11 mouse cellular contexts compared by ENCODE assay signal in genomic region chr12:49974591-49975323, GRCm38 (mm10).
A peak's percentile ranks its signal among the peaks of the same experiment; 100 is the strongest.
DNase-seq lines count a peak whose midpoint lies in the region; ATAC-seq and TF ChIP-seq lines count a peak whose summit lies in the region.
"Had no signal": no experiment of that assay in that cellular context is flagged by ENCODE, and none has a peak within 500 bp of the region (broad histone marks: within the 10 kb centered on the region; RNA-seq: fewer than 3 reads in every experiment).

No protein-coding gene starts in this region.

- no peak for TF ChIP-seq CTCF in intestine, postnatal 0 days (IDR thresholded peaks at IDR 0.05; ENCODE audit: low read depth)

- H3K36me3 ChIP-seq in heart, embryonic 12.5 days = no peaks in the 10 kb centered on the region
- no peaks in the 10 kb centered on the region for H3K36me3 ChIP-seq in hindbrain, embryonic 13.5 days
- no peaks in the 10 kb centered on the region for H3K36me3 ChIP-seq in intestine, postnatal 0 days (ENCODE audit: control insufficient read depth, insufficient read depth)
- H3K36me3 ChIP-seq in limb, embryonic 10.5 days = no peaks in the 10 kb centered on the region
- H3K36me3 ChIP-seq: embryonic facial prominence, embryonic 15.5 days had no signal

- DNase-seq in heart, postnatal 4 days = peak; percentile 24
- peak; percentile 7 for DNase-seq in 3134 (ENCODE audit: extremely low read depth, insufficient read length, low spot score)
- peak; percentile 77 for DNase-seq in adipocyte (ENCODE audit: low spot score)
- no peak for DNase-seq in layer of hippocampus, adult 9-10 months (ENCODE audit: low spot score)
- no peak for DNase-seq in limb, embryonic 10.5 days (ENCODE audit: low spot score)
- DNase-seq: gastrocnemius, postnatal 36 days; thymus, adult 2 months had no signal

- H3K27me3 ChIP-seq in heart, embryonic 12.5 days (replicated peaks) = no peaks in the 10 kb centered on the region
- peaks cover 20% of the 10 kb centered on the region for H3K27me3 ChIP-seq in hindbrain, embryonic 13.5 days
- H3K27me3 ChIP-seq in intestine, postnatal 0 days (replicated peaks; ENCODE audit: control insufficient read depth, insufficient read depth, low read length) = no peaks in the 10 kb centered on the region
- H3K27me3 ChIP-seq in limb, embryonic 10.5 days (ENCODE audit: low read depth, poor library complexity, severe bottlenecking) = no peaks in the 10 kb centered on the region
- H3K27me3 ChIP-seq: embryonic facial prominence, embryonic 15.5 days had no signal

- no peak overlapping the region for H3K4me2 ChIP-seq in heart, embryonic 12.5 days
- no peak overlapping the region for H3K4me2 ChIP-seq in hindbrain, embryonic 13.5 days
- no peak overlapping the region for H3K4me2 ChIP-seq in intestine, postnatal 0 days (replicated peaks; ENCODE audit: low read depth)
- H3K4me2 ChIP-seq: embryonic facial prominence, embryonic 15.5 days had no signal

- H3K9me3 ChIP-seq in heart, embryonic 12.5 days (replicated peaks) = no peaks in the 10 kb centered on the region
- no peaks in the 10 kb centered on the region for H3K9me3 ChIP-seq in hindbrain, embryonic 13.5 days
- no peaks in the 10 kb centered on the region for H3K9me3 ChIP-seq in intestine, postnatal 0 days (ENCODE audit: control insufficient read depth)
- no peaks in the 10 kb centered on the region for H3K9me3 ChIP-seq in limb, embryonic 10.5 days (replicated peaks)
- H3K9me3 ChIP-seq: embryonic facial prominence, embryonic 15.5 days had no signal

- ATAC-seq in heart, embryonic 12.5 days (ENCODE audit: insufficient number of reproducible peaks, low FRiP score) = no peak
- ATAC-seq in hindbrain, embryonic 13.5 days (ENCODE audit: low FRiP score) = 0 out of 2 replicates have a peak, but pooled peaks have one; percentile 24
- ATAC-seq in intestine, postnatal 0 days = no peak

- no peak overlapping the region for H3K9ac ChIP-seq in heart, embryonic 12.5 days
- no peak overlapping the region for H3K9ac ChIP-seq in hindbrain, embryonic 13.5 days
- H3K9ac ChIP-seq in intestine, postnatal 0 days (ENCODE audit: low read depth, low read length) = no peak overlapping the region
- H3K9ac ChIP-seq: embryonic facial prominence, embryonic 15.5 days had no signal

- no peak overlapping the region for H3K27ac ChIP-seq in heart, embryonic 12.5 days (ENCODE audit: poor library complexity, severe bottlenecking)
- H3K27ac ChIP-seq in hindbrain, embryonic 13.5 days = no peak overlapping the region
- no peak overlapping the region for H3K27ac ChIP-seq in intestine, postnatal 0 days (ENCODE audit: low read depth, low read length)
- H3K27ac ChIP-seq in limb, embryonic 10.5 days = no peak overlapping the region
- H3K27ac ChIP-seq: embryonic facial prominence, embryonic 15.5 days had no signal

- 57% methylated on average over 2 of the region's 2 CpGs for WGBS in heart, embryonic 12.5 days
- 22% methylated on average over 2 of the region's 2 CpGs for WGBS in hindbrain, embryonic 13.5 days
- WGBS in intestine, postnatal 0 days = 58% methylated on average over 2 of the region's 2 CpGs
- 85% methylated on average over 2 of the region's 2 CpGs for WGBS in limb, embryonic 10.5 days

- no peaks in the 10 kb centered on the region for H3K4me1 ChIP-seq in heart, embryonic 12.5 days (replicated peaks)
- H3K4me1 ChIP-seq in hindbrain, embryonic 13.5 days (replicated peaks) = peaks cover 3% of the 10 kb centered on the region; the same call in 1 of the 2 replicates
- H3K4me1 ChIP-seq in intestine, postnatal 0 days (replicated peaks; ENCODE audit: control insufficient read depth, insufficient read depth, low read length) = no peaks in the 10 kb centered on the region
- H3K4me1 ChIP-seq in limb, embryonic 10.5 days = no peaks in the 10 kb centered on the region
- H3K4me1 ChIP-seq: embryonic facial prominence, embryonic 15.5 days had no signal

- H3K4me3 ChIP-seq in heart, embryonic 12.5 days = no peak overlapping the region
- H3K4me3 ChIP-seq in hindbrain, embryonic 13.5 days = no peak overlapping the region
- no peak overlapping the region for H3K4me3 ChIP-seq in intestine, postnatal 0 days (ENCODE audit: low read depth, low read length)
- H3K4me3 ChIP-seq in limb, embryonic 10.5 days = no peak overlapping the region
- H3K4me3 ChIP-seq: embryonic facial prominence, embryonic 15.5 days had no signal

Comparison
In these comparisons a context has a peak if more than half of its experiments do, and no peak if none do; other contexts are left out.
1. DNase-seq: peak in heart, postnatal 4 days (single experiment), 3134 (single experiment) and adipocyte (single experiment); none in layer of hippocampus, adult 9-10 months (single experiment) and limb, embryonic 10.5 days (single experiment).